Mouse (Mus musculus) monocyte, adult 5-6 weeks (primary cell): ENCODE data around the gene Iba57. TPM values are rescaled to one million over a fixed set of nuclear protein-coding genes. Genes with fewer than 3 reads are reported as not detected.

ENCODE experiments used
- ATAC-seq: fragments of 153-309, 156-312 bp; replicated peaks from 2 replicates; pipeline ENCODE4 v1.8.0; 2017; ENCODE audit warnings: mild to moderate bottlenecking; ENCODE audit not compliant: low TSS enrichment, insufficient number of reproducible peaks, severe bottlenecking, poor library complexity, low FRiP score
- total RNA-seq: library from RNA; stranded (forward); fragments of 200-1000, 200-491, 200-594 nt; gene quantifications from 3 replicates; pipeline ENCODE4 v1.2.3, GENCODE M21; 2017

Gene Iba57
- total RNA-seq, 1 experiment from 2014 or later, result 4.1 TPM

GRCm38 (mm10) chr11:59136994-59137706 lies 26.4 kb downstream of the Iba57 start:
- no peak for ATAC-seq

GRCm38 (mm10) chr11:59135904-59136452 lies 27.6 kb downstream of the Iba57 start, which contains the start of gene Obscn:
TSS of gene Obscn (minus strand) at chr11:59136402.
- ATAC-seq, result no peak

GRCm38 (mm10) chr11:59135051-59135820 lies 28.3 kb downstream of the Iba57 start:
- ATAC-seq, result no peak

GRCm38 (mm10) chr11:59134373-59134997 lies 29.1 kb downstream of the Iba57 start:
- ATAC-seq, result no peak

GRCm38 (mm10) chr11:59132065-59132464 lies 31.5 kb downstream of the Iba57 start:
- ATAC-seq, result no peak

- ATAC-seq, result no peak
Observed at GRCm38 (mm10) chr11:59131348-59131919, 32.1 kb downstream of the Iba57 start.

- ATAC-seq, result no peak
Observed at GRCm38 (mm10) chr11:59130782-59131181, 32.8 kb downstream of the Iba57 start.

GRCm38 (mm10) chr11:59105945-59106344 lies 57.6 kb downstream of the Iba57 start:
- ATAC-seq, result no peak

Other genes starting within 250 kb of the Iba57 start
- gene Btnl10, start 245.8 kb downstream of the Iba57 start, total RNA-seq, result not detected in 3 replicates
- 42.2 to 79.7 TPM (median 47.8 TPM) in 3 replicates for gene Rnf187, start 224.8 kb downstream of the Iba57 start, total RNA-seq
- 1.7 TPM in 2 of 3 replicates, not detected in the other for gene Hist3h2ba, start 214.8 kb downstream of the Iba57 start, total RNA-seq
- 35.6 to 52.4 TPM (median 42.1 TPM) in 3 replicates for gene Hist3h2a, start 209.1 kb downstream of the Iba57 start, total RNA-seq
- 0.29 TPM in 1 of 3 replicates, not detected in the others for gene Trim17, start 209.1 kb downstream of the Iba57 start, total RNA-seq
- gene Trim11, start 185.6 kb downstream of the Iba57 start, total RNA-seq, result 32.0 to 47.3 TPM (median 32.7 TPM) in 3 replicates
- under 0.01 to 0.58 TPM in 2 of 3 replicates, not detected in the other for gene Obscn, start 27.3 kb downstream of the Iba57 start, total RNA-seq
- gene Gjc2, start 19.5 kb upstream of the Iba57 start, total RNA-seq, result not detected in 3 replicates
- gene Guk1, start 28.5 kb upstream of the Iba57 start, total RNA-seq, result 23.1 to 45.9 TPM (median 32.7 TPM) in 3 replicates
- 21.2 to 48.1 TPM (median 23.8 TPM) in 3 replicates for gene Mrpl55, start 38.7 kb upstream of the Iba57 start, total RNA-seq
- 8.9 to 16.8 TPM (median 16.4 TPM) in 3 replicates for gene 2310033P09Rik, start 44.6 kb upstream of the Iba57 start, total RNA-seq
- 337 to 405 TPM (median 396 TPM) in 3 replicates for gene Arf1, start 64.5 kb upstream of the Iba57 start, total RNA-seq
- gene Wnt3a, start 127.0 kb upstream of the Iba57 start, total RNA-seq, result not detected in 3 replicates
- gene Wnt9a, start 143.2 kb upstream of the Iba57 start, total RNA-seq, result 0.10 TPM in 1 of 3 replicates, not detected in the others
- not detected in 3 replicates for gene Prss38, start 211.9 kb upstream of the Iba57 start, total RNA-seq